Comparison of ENCODE assay signal across 21 mouse cellular contexts in genomic region chr8:106278367-106279042, GRCm38 (mm10). TPM values are rescaled to one million over a fixed set of nuclear protein-coding genes. Genes with fewer than 3 reads are reported as not detected.
DNase-seq lines count a peak whose midpoint lies in the region; ATAC-seq and TF ChIP-seq lines count a peak whose summit lies in the region.
"Had no signal": no experiment of that assay in that cellular context is flagged by ENCODE, and none has a peak within 500 bp of the region (broad histone marks: within the 10 kb centered on the region; RNA-seq: fewer than 3 reads in every experiment).

No protein-coding gene starts in this region.

- no peak for TF ChIP-seq EP300 in stomach, postnatal 0 days (optimal IDR thresholded peaks at IDR 0.05)

- ATAC-seq in liver, embryonic 12.5 days: no peak
- peak; percentile 55 for ATAC-seq in granulocyte monocyte progenitor cell, adult 5-6 weeks (replicated peaks; ENCODE audit: poor library complexity, severe bottlenecking)
- peak; percentile 52 for ATAC-seq in intestine, postnatal 0 days
- no peak for ATAC-seq in stomach, postnatal 0 days (ENCODE audit: low FRiP score, low TSS enrichment)
- no peak for ATAC-seq in forebrain, embryonic 12.5 days (ENCODE audit: low FRiP score)
- ATAC-seq: forebrain, embryonic 13.5 days; forebrain, postnatal 0 days had no signal

- peaks cover 16% of the 10 kb centered on the region for H3K4me1 ChIP-seq in liver, adult 2 months (ENCODE audit: control insufficient read depth, insufficient read depth, low read length)
- 0 out of 2 replicates have a peak, but pooled peaks cover 5% of the 10 kb centered on the region for H3K4me1 ChIP-seq in liver, embryonic 12.5 days
- H3K4me1 ChIP-seq in intestine, postnatal 0 days (replicated peaks; ENCODE audit: control insufficient read depth, insufficient read depth, low read length): no peaks in the 10 kb centered on the region
- H3K4me1 ChIP-seq in stomach, postnatal 0 days (replicated peaks; ENCODE audit: control insufficient read depth, insufficient read depth): 0 out of 2 replicates have a peak, but pooled peaks cover 2% of the 10 kb centered on the region
- no peaks in the 10 kb centered on the region for H3K4me1 ChIP-seq in forebrain, embryonic 12.5 days
- H3K4me1 ChIP-seq: embryonic facial prominence, embryonic 13.5 days; forebrain, embryonic 13.5 days; hindbrain, embryonic 15.5 days had no signal

- H3K27me3 ChIP-seq in liver, adult 2 months (ENCODE audit: control insufficient read depth, insufficient read depth, low read length): no peaks in the 10 kb centered on the region
- H3K27me3 ChIP-seq in liver, embryonic 12.5 days (replicated peaks): peaks cover 9% of the 10 kb centered on the region; the same call in 1 of the 2 replicates
- H3K27me3 ChIP-seq in intestine, postnatal 0 days (replicated peaks; ENCODE audit: control insufficient read depth, insufficient read depth, low read length): no peaks in the 10 kb centered on the region
- no peaks in the 10 kb centered on the region for H3K27me3 ChIP-seq in stomach, postnatal 0 days (ENCODE audit: control insufficient read depth, insufficient read depth, low read length)
- H3K27me3 ChIP-seq in forebrain, embryonic 12.5 days: no peaks in the 10 kb centered on the region
- H3K27me3 ChIP-seq: embryonic facial prominence, embryonic 13.5 days; forebrain, embryonic 13.5 days; heart, embryonic 15.5 days; hindbrain, embryonic 15.5 days had no signal

- H3K9ac ChIP-seq in liver, adult 2 months (ENCODE audit: low read depth, low read length): no peak overlapping the region
- H3K9ac ChIP-seq in liver, embryonic 12.5 days: no peak overlapping the region
- no peak overlapping the region for H3K9ac ChIP-seq in intestine, postnatal 0 days (ENCODE audit: low read depth, low read length)
- H3K9ac ChIP-seq in stomach, postnatal 0 days (ENCODE audit: low read length): no peak overlapping the region
- H3K9ac ChIP-seq in forebrain, embryonic 12.5 days: no peak overlapping the region
- H3K9ac ChIP-seq: embryonic facial prominence, embryonic 13.5 days; forebrain, embryonic 13.5 days; forebrain, postnatal 0 days; heart, embryonic 15.5 days; hindbrain, embryonic 15.5 days had no signal

- H3K79me2 ChIP-seq in liver, adult 2 months (ENCODE audit: control insufficient read depth, insufficient read depth, low read length): no peaks in the 10 kb centered on the region

- H3K4me2 ChIP-seq in liver, embryonic 12.5 days: no peak overlapping the region
- H3K4me2 ChIP-seq in intestine, postnatal 0 days (replicated peaks; ENCODE audit: low read depth): peak overlapping the region; percentile 41
- H3K4me2 ChIP-seq in stomach, postnatal 0 days (replicated peaks; ENCODE audit: low read depth): no peak overlapping the region
- H3K4me2 ChIP-seq in forebrain, embryonic 12.5 days: no peak overlapping the region
- H3K4me2 ChIP-seq: embryonic facial prominence, embryonic 13.5 days; forebrain, embryonic 13.5 days; heart, embryonic 11.5 days; heart, embryonic 15.5 days; hindbrain, embryonic 15.5 days had no signal

- H3K27ac ChIP-seq in liver, adult 2 months (replicated peaks; ENCODE audit: insufficient read depth, low read depth, low read length): no peak overlapping the region
- no peak overlapping the region for H3K27ac ChIP-seq in liver, embryonic 12.5 days
- peak overlapping the region; percentile 36 for H3K27ac ChIP-seq in intestine, postnatal 0 days (ENCODE audit: low read depth, low read length)
- peak overlapping the region; percentile 50; the same call in 1 of the 2 replicates for H3K27ac ChIP-seq in stomach, postnatal 0 days (replicated peaks)
- no peak overlapping the region for H3K27ac ChIP-seq in forebrain, embryonic 12.5 days
- H3K27ac ChIP-seq: embryonic facial prominence, embryonic 13.5 days; forebrain, embryonic 13.5 days; gastrocnemius, adult 2 months; heart, embryonic 15.5 days; hindbrain, embryonic 15.5 days had no signal

- no peaks in the 10 kb centered on the region for H3K9me3 ChIP-seq in liver, embryonic 12.5 days (replicated peaks)
- no peaks in the 10 kb centered on the region for H3K9me3 ChIP-seq in intestine, postnatal 0 days (ENCODE audit: control insufficient read depth)
- no peaks in the 10 kb centered on the region for H3K9me3 ChIP-seq in stomach, postnatal 0 days (ENCODE audit: control insufficient read depth, low read length)
- no peaks in the 10 kb centered on the region for H3K9me3 ChIP-seq in forebrain, embryonic 12.5 days
- H3K9me3 ChIP-seq: embryonic facial prominence, embryonic 13.5 days; forebrain, embryonic 13.5 days; heart, embryonic 15.5 days; hindbrain, embryonic 15.5 days had no signal

- no peaks in the 10 kb centered on the region for H3K36me3 ChIP-seq in liver, adult 2 months (ENCODE audit: control insufficient read depth, insufficient read depth, low read length)
- no peaks in the 10 kb centered on the region for H3K36me3 ChIP-seq in liver, embryonic 12.5 days
- no peaks in the 10 kb centered on the region for H3K36me3 ChIP-seq in intestine, postnatal 0 days (ENCODE audit: control insufficient read depth, insufficient read depth)
- no peaks in the 10 kb centered on the region for H3K36me3 ChIP-seq in stomach, postnatal 0 days (ENCODE audit: control insufficient read depth, insufficient read depth, low read length)
- no peaks in the 10 kb centered on the region; the same call in 1 of the 2 replicates for H3K36me3 ChIP-seq in forebrain, embryonic 12.5 days (replicated peaks)
- H3K36me3 ChIP-seq: embryonic facial prominence, embryonic 13.5 days; heart, embryonic 15.5 days; hindbrain, embryonic 15.5 days had no signal

- DNase-seq in liver, adult 2 months (ENCODE audit: extremely low read depth, low read depth, low spot score): peak; percentile 41
- DNase-seq in stomach, postnatal 0 days (ENCODE audit: low spot score): no peak
- no peak for DNase-seq in thymus, adult 18-20 months
- no peak for DNase-seq in cerebellum, postnatal 36 days
- DNase-seq: adrenal gland, adult 8-10 months; adrenal gland, postnatal 36 days; cerebellum, adult 8-10 months; cerebellum, postnatal 14 days; forebrain, postnatal 0 days; gastrocnemius, adult 2 months; gastrocnemius, postnatal 36 days; heart, adult 18-20 months had no signal

- WGBS in liver, adult 2 months: 81% methylated on average over 11 of the region's 11 CpGs
- WGBS in liver, embryonic 12.5 days (ENCODE audit: insufficient replicate concordance): 51% methylated on average over 11 of the region's 11 CpGs
- WGBS in intestine, postnatal 0 days: 56% methylated on average over 11 of the region's 11 CpGs
- WGBS in stomach, postnatal 0 days: 71% methylated on average over 11 of the region's 11 CpGs
- WGBS in forebrain, embryonic 12.5 days: 87% methylated on average over 11 of the region's 11 CpGs

- TF ChIP-seq CTCF in liver, adult 2 months (IDR thresholded peaks at IDR 0.05; ENCODE audit: low read depth, low read length): peak; percentile 29
- peak; percentile 41 for TF ChIP-seq CTCF in intestine, postnatal 0 days (IDR thresholded peaks at IDR 0.05; ENCODE audit: low read depth)
- TF ChIP-seq CTCF in stomach, postnatal 0 days (IDR thresholded peaks at IDR 0.05; ENCODE audit: low read depth): no peak

- no peak for TF ChIP-seq POLR2A in liver, adult 2 months (IDR thresholded peaks at IDR 0.05; ENCODE audit: extremely low read depth, insufficient read depth, low read length)

- H3K4me3 ChIP-seq in liver, adult 2 months (ENCODE audit: insufficient read depth, low read depth, low read length): no peak overlapping the region
- H3K4me3 ChIP-seq in liver, embryonic 12.5 days: no peak overlapping the region
- H3K4me3 ChIP-seq in intestine, postnatal 0 days (ENCODE audit: low read depth, low read length): no peak overlapping the region
- H3K4me3 ChIP-seq in stomach, postnatal 0 days (ENCODE audit: low read depth, low read length): no peak overlapping the region
- H3K4me3 ChIP-seq in forebrain, embryonic 12.5 days (replicated peaks): no peak overlapping the region
- H3K4me3 ChIP-seq: embryonic facial prominence, embryonic 13.5 days; forebrain, embryonic 13.5 days; gastrocnemius, adult 2 months; heart, embryonic 15.5 days; hindbrain, embryonic 15.5 days had no signal

RNA-seq across cellular contexts. Expression of gene Smpd3, which starts 59.3 kb away (rescaled TPM):
- total RNA-seq in liver, adult 2 months (2014; rRNA removed): 1.3 and 1.8 TPM in 2 replicates
- polyA plus RNA-seq in liver, adult 2 months (2012; rRNA removed): 0.45 and 0.71 TPM in 2 replicates
- 0.61 and 0.92 TPM in 2 replicates for polyA plus RNA-seq in liver, embryonic 12.5 days (2016; fragmentation: Nextera tagmentation; extraction: Ambion mirVana)
- total RNA-seq in granulocyte monocyte progenitor cell, adult 5-6 weeks (2014; fragmentation: Nextera tagmentation): not detected in 2 replicates
- total RNA-seq in granulocyte monocyte progenitor cell, adult 5-6 weeks (2017): 0.13 TPM in 1 of 2 replicates, not detected in the other
- 10.6 and 11.8 TPM in 2 replicates for polyA plus RNA-seq in intestine, postnatal 0 days (2015; fragmentation: Nextera tagmentation; extraction: Ambion mirVana)
- 47.6 and 47.7 TPM in 2 replicates for polyA plus RNA-seq in stomach, postnatal 0 days (2015; fragmentation: Nextera tagmentation; extraction: Ambion mirVana)
- 24.4 and 30.0 TPM in 2 replicates for polyA plus RNA-seq in forebrain, embryonic 12.5 days (2016; fragmentation: Nextera tagmentation; extraction: Ambion mirVana)

Comparison
In these comparisons a context has a peak if more than half of its experiments do, and no peak if none do; other contexts are left out.
1. H3K27ac ChIP-seq: peak in intestine, postnatal 0 days (single experiment) and stomach, postnatal 0 days (single experiment); none in liver, adult 2 months (single experiment), liver, embryonic 12.5 days (single experiment) and forebrain, embryonic 12.5 days (single experiment).
2. ATAC-seq: peak in granulocyte monocyte progenitor cell, adult 5-6 weeks (single experiment) and intestine, postnatal 0 days (single experiment); none in liver, embryonic 12.5 days (single experiment), stomach, postnatal 0 days (single experiment) and forebrain, embryonic 12.5 days (single experiment).